Mouse (Mus musculus) cortical plate, adult 2 months (tissue): Measurements from ENCODE around the gene Zfp68.

Experiments used
- CTCF ChIP-seq: fragments of 200-500 bp; IDR thresholded peaks from 2 replicates; pipeline ENCODE4 v1.5.1; 2011; ENCODE audit warnings: mild to moderate bottlenecking, control low read depth, low read length; ENCODE audit not compliant: insufficient read depth; ENCODE audit errors: extremely low read depth
- POLR2A ChIP-seq: fragments of 200-500 bp; IDR thresholded peaks from 2 replicates; pipeline ENCODE4 v1.6.1; 2011; ENCODE audit warnings: mild to moderate bottlenecking, low read length, control low read depth; ENCODE audit not compliant: insufficient read depth; ENCODE audit errors: extremely low read depth

DNA sequence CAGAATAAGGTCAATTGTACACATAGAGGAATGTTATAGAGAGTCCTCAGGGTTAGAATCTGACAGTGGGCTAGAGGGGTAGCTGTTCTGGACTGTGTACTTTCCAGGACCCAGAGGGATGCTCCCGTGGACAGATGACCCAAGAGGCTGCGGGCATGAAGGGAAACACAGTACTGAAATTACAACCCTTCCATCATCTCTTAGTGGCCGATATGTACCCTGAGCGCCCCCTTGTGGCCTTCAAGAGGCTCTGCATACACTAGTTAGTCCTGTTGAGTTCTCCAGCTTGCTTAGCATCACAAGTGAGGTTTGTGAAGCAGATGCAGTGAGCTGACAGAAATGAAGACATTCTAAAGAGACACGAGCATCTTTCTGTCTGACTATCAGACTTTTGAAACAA lies 39.4 kb upstream of the Zfp68 start:
- TF ChIP-seq CTCF (peak; percentile 81), POLR2A (no peak)
